Mouse (Mus musculus): ENCODE data around the gene Sesn2.
"Not testable (repeated sequence)": the region's sequence is repeated elsewhere in the genome, so short reads cannot be mapped to it uniquely, and the experiment has no call there.

Sesn2 gene

DNA sequence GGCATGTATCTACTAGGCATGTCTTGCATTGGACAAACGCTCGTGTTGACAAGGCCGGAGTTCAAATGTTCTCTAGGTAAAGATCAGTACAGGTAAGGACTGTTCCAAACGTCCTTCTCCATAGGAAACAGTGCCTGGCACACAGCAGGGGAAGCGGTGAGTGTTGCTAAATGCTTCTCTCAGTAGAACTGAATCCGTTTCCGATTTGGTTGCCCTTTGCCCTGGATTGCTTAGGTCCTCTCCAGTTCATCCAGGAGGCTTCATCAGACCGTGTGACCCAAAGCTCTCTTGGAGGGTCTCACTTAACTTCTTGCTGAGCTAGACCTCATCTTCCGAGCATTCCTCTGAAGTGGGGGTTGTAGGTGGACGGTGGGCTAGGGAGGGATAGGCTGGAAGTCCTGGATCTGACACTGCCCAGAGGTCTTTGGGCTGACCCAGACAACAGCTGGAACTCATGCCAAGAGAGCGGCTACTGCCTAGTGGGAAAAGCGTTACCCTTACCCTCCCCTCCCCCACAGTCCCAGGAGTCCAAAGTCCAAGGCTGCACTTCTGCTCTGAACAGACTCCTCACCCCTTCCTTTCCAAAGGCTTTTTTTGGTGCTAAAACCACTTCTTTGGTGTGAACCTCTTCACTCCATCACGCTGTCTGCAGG is 27.2 kb downstream of the Sesn2 start:
- DNase-seq (ENCODE audit: low read depth, low spot score), result no peak

DNA sequence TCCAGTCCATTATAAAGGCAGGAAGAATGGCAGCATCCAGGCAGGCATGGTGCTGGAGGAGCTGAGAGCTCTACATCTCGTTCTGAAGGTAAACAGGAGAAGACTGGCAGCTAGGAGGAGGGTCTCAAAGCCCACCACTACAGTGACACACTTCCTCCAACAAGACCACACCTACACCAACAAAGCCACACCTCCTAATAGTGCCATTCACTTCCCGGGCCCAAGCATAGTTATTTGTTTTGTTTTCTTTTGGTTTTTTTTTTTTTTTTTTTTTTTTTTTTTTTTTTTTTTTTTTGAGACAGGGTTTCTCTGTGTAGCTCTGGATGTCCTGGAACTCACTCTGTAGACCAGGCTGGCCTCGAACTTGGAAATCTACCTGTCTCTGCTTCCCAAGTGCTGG is 28.2 kb downstream of the Sesn2 start:
- not testable (repeated sequence) for DNase-seq (ENCODE audit: low read depth, low spot score)

DNA sequence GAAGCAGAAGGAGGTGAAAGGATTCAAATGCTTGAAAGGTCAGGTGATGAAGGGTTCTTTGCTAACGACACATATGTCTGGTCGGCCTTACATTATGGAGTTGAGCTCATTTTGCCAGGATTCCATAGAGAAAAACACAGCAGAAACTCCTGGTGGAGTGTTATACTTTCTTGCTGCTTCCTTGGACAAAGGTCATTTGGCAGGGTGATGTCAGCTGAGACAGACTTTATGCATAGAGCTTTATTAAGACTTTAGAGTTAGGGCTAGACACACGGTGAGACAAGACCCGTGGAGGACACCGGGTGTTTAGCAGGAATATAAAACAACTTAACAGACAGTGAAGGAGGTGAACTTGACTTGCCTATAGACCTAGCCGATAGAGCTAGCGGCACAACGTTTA is 32.5 kb downstream of the Sesn2 start:
- no peak for DNase-seq (ENCODE audit: low read depth, low spot score)

DNA sequence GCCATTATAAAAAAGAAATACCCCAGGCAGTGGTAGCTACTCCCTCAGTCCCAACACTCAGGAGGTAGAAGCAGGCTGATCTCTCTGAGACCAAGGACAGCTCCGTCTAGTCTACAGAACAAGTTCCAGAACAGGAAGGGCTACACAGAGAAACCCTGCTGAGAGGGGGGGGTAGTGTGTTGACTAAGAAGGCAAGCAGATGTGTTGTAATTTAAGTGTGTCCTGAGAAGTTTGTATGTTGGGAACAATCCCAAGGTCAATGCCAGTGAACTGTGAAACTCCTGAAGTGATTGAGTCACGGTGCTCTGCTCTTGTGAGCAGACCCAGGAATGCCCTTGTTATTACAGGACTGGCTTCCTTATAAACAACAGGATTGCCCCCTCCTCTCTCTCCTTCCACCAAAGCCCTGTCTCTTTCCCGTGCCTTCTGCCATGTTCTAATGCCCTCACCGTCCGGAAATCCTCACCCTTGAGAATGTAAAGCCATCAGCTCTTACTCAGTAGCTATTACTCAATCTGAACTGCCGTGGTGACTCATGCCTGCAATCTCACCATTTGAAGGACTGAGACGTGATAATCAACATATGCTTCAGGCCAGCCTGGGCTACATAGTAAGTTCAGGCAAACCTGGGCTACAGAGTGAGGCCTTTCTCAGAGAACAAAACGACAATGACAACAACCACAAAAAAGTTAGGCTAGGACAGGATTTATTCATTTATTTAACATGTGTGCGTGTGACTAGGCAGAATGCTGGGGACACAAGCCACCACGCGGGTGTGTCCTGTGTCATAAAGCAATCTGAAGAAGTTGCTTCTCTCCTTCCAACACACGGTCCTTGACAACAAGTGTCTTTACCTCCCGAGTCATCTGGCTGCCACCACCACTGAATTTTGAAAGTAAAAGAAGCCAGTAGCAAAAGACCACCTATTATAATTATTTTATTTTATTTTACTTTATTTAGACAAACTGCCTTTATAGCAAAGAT is 34.1 kb downstream of the Sesn2 start:
- peak; percentile 42 for DNase-seq (ENCODE audit: low read depth, low spot score)

DNA sequence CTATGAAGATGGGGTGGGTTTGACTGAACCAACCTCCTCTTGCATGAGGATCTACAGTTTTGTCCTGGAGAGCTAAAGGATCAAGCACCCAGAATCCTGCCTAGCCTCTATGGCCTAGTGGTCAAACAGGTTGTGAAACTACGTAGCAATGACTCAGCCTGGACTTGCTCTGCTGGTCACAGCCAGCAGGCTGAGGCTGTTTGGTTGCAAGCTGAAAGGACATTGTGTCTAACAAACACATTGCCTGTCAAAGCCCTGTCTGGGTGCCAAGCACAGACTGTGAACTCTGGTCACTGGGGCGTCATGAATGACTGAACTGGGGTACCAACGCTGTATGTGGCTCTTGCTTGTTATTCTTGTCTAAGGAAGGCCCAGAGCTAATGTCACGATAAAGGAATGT is 35.7 kb downstream of the Sesn2 start:
- DNase-seq (ENCODE audit: low read depth, low spot score), result no peak

DNA sequence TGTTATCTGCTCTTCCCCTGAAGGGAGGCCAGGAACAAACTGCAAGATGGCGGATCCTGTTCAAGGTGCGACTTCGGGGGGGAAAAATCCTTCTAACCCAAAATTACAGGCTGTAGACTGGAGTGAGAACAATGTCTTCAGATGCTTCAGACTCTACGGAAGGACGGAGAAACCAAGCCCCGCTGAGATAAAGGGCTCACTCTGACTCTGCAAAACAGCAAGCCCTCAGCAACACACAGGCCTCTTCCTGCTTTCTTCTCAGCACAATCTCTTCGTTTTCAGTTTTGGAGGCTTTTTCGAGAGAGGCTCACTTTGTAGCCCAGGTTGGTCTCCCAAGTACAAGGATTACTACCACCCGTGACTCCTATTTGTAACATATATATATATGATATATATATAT is 36.9 kb downstream of the Sesn2 start:
- DNase-seq (ENCODE audit: low read depth, low spot score), result no peak

DNA sequence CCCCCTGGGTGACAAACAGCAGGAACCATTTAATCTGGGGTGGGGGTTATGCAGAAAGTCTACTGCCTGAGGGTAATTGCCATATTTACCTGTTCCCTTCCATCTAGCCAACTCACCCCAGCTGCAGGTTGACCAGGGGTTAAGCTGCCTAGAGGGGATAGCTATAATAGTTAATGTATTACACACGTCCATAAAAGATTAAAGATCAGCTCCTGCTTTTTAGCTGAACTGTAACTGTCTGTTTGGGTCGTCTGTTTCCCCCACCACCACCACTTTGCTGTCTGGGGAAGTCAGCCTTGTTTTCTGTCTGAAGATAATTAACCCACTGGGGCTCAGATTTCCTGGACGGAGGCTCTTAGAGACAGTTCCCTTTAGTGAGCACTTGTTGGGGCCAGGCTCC is 40.4 kb downstream of the Sesn2 start:
- no peak for DNase-seq (ENCODE audit: low read depth, low spot score)

DNA sequence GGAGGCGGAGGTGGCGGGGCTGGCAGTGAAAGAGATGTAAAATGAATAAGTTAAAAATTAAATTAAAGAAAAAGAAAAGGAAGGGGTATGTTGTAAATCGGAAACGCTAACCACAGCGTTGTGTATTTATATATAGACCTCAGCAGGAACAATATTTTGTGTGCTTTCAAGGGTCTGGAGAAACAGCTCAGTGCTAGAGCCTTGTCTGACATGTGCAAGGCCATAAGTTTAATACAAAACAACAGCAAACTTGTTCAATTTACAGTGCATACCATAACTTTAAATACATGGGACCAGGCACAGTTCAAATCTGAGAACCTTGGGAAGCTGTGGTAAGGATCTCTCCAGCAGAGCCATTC is 46.1 kb downstream of the Sesn2 start:
- DNase-seq (ENCODE audit: low read depth, low spot score), result no peak

DNA sequence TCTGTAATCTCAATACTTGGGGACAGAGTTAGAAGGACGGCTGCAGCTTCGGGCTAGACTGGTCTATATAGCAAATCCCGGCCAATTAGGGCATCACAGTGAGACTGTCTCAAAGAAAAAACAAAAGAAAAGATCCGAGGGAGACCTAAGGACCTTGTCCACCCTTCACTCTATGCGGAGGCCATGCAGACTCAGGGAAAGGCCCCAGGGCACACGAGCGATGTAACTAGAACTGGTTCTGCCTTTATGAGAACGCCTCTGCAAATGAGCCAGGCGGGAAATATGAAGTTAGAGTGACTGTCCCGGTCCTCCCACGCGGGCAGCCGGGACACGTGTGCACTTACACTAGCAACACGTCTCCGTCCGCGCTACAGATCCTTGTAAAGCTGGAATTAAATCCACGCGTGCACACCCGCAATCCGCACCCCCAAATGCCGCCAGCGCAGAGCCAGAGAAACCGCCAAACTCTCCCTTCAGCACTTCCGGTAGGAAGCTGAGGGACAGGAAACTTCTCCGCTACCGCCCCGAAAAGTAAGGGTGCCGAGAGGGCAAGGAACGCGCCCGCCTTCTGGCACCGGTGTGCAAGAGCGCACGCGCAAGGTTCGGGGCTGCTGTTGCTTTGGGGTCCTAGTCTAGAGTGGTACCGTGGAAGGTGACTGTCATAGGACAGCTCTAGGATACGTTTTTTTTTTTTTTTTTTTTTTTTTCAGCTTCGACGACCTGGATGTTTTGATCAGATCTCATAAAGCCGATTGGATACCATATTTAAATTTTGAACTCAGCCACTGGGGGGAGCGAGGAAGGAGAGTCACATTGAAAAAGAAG is 46.7 kb downstream of the Sesn2 start, which contains the start of gene Med18:
Gene Med18, minus strand, starts transcription at position 492 of the 825 bp plus-strand sequence.
- DNase-seq (ENCODE audit: low read depth, low spot score), result peak; percentile 97

DNA sequence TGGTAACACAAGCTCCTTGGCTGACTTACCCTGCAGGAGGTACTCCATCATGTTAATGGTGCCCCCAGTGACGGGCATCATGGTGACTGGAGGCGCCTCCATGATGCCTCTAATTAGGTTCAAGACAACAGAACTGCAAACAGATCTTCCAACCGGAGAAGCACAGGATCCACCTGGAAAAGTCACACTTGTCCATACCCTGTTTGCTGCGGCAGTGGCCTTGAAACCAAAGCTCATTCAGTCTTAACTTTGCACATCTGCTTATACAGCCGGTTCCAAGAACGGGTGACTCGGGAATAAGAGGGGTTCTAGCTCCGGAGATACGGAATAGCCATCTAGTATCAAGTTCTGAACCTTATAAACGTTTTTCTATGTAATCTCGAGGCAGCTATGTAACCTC is 47.5 kb downstream of the Sesn2 start:
- DNase-seq (ENCODE audit: low read depth, low spot score), result peak; percentile 26

DNA sequence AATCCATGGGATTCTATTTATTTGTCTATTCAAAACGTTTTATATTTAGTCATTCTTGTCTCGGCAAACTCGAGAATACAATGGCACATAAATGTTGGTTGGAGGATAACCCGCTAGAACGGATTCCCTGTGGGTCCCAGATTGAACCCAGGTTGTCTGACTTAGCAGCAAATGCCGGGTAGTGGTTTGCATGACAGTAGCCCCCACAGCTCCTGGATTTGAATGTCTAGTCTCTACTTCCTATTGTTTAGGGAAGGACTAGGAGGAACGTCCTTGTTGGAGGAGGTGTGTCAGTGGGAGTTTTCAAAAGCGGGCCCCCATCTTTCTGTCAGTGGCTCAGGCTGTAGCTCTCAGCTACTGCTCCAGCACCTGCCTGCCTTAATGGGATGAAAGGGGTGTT is 50.1 kb downstream of the Sesn2 start:
- peak; percentile 81 for DNase-seq (ENCODE audit: low read depth, low spot score)

DNA sequence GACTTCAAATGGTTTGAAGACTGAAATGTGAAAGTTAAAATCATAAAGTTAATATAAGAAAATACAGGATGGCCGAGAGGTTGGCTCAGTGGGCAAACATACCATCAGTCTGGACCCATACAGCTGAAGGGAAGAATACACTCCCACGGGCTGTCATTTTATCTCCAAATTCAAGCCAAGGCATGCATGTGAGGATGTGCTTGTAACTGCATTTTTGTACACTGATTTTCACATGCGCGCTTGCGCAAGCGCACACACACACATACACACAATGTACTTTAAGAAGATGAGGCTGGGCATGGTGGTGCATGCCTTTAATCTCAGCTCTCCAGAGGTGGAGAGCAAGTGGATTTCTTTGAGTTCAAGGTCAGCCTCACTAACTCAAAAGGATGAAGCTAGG is 54.7 kb downstream of the Sesn2 start:
- no peak for DNase-seq (ENCODE audit: low read depth, low spot score)

DNA sequence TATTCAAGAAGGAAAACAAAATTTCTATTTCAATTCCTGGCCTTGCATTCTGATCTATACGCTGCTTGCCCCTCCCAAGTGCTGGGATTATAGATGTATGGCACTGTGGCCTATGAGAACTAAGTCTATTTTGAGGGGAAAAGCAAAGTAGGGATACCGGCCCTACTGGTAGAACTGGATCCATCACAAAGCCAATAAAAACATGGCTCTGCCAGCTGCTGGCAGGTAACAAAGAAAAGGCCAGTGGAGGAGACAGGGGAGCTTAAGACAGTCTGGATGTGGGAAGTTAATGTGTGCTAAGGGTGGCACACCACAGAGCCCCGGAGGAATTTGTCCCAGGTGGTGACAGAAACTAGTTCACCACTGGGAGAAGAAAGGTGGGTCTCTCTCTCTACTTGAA is 55.2 kb downstream of the Sesn2 start:
- DNase-seq (ENCODE audit: low read depth, low spot score), result no peak

DNA sequence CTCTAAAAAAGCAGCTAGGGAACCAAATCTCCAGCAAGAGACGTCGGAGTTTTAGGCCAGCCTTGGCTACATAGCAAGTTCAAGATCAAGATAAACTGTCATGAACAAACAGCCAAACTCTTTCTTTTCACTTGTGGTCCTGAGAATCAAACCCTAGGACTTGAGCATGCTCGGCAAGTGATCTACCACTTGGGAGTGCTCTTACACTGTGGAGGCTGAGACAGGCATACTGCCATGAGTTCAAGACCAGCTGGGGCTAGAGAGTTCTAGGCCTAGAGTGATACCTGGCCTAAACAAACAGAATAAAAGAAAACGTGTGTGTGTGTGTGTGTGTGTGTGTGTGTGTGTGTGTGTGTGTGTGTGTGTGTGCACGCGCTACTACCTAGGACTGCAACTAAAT is 56.1 kb downstream of the Sesn2 start:
- peak; percentile 61 for DNase-seq (ENCODE audit: low read depth, low spot score)

DNA sequence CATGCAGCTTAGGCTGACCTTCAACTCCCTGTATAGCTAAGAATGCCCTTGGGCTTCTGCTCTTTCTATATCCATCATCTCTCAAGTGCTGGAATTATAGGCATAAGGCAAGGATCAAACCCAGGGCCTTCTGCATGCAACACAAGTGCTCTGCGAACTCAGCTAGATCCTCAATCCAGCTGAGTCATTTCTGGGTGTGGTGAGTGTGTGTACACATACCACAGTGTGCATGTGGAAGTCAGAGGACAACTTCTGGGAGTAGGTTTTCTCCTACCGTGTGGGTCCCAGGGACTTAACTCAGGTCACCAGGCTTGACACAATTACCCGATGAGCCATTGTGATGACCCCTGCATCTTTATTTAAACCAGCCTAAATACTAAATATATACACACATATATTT is 60.5 kb downstream of the Sesn2 start:
- DNase-seq (ENCODE audit: low read depth, low spot score), result no peak

DNA sequence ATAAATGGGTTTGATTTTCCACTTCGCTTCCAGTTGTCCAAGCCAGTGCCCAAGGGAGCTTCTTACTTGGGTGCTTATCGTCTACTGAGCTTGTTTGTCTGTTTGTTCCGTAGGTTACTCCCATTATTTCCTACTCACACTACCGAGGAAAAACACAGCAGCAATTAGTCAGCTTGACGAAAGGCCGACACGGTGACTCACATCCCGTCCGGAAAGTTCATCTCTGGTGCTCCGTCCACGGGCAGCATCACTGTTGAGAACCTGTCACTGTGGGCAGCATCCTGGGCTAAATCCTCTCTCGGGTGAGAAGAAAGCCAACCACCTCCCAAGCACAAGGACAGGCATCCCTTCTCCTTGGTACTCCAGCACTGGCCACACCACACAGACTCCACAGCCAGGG is 64.2 kb downstream of the Sesn2 start:
- no peak for DNase-seq (ENCODE audit: low read depth, low spot score)

DNA sequence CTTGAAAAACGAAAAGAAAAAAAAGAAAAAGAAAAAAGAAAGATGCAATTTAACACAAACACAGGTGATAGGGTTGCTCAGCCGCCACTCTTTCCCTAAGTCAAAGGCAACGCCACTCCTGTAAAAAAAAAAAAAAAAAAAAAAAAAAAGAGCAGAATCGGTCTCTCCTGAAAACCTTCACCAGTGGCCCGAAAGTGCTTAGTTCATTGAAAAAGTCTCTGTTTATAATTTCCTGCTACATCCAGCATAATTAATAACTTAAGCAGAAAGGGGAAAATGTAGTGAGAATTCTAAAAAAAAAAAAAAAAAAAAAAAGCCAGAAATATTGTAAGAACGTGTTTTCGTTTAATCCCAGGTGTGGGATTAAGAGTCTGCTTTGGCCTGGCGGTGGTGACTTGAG is 65.8 kb downstream of the Sesn2 start:
- DNase-seq (ENCODE audit: low read depth, low spot score), result no peak

All from ES-CJ7 (cell line).